Mouse (Mus musculus) MEL (cell line): ENCODE data around the gene Pla2g3.

ENCODE experiments used
- CTCF ChIP-seq, 3 experiments: IDR thresholded peaks in 2 of 3; conservative IDR thresholded peaks in 1 of 3; 2 replicates each; pipeline ENCODE4 v1.5.1; 2011 to 2012; ENCODE audit warnings: low read length in 3 of 3, low read depth in 2 of 3, mild to moderate bottlenecking in 2 of 3, improper control_type of control experiment in 1 of 3, inconsistent platforms in 1 of 3, mixed read lengths in 1 of 3, moderate library complexity in 1 of 3; ENCODE audit not compliant: control insufficient read depth in 1 of 3, insufficient read depth in 1 of 3, poor library complexity in 1 of 3, severe bottlenecking in 1 of 3
- EP300 ChIP-seq, 2 experiments: IDR thresholded peaks; 2 replicates each; pipeline ENCODE4 v1.6.1; 2011; ENCODE audit warnings: improper control_type of control experiment in 2 of 2, low read length in 2 of 2, low read depth in 1 of 2, mild to moderate bottlenecking in 1 of 2
- TBP ChIP-seq: IDR thresholded peaks from 2 replicates; pipeline ENCODE4 v1.8.0; 2011; ENCODE audit warnings: low read depth, low read length, improper control_type of control experiment

- no peak for TF ChIP-seq CTCF (IDR thresholded peaks at IDR 0.05 in 2 of 3, conservative IDR thresholded peaks at IDR 0.05 in 1 of 3; ENCODE audit: control insufficient read depth in 1 of 3, insufficient read depth in 1 of 3, low read depth in 2 of 3, low read length in 3 of 3, poor library complexity in 1 of 3, severe bottlenecking in 1 of 3)
- no peak for TF ChIP-seq TBP
- no peak for TF ChIP-seq EP300 (IDR thresholded peaks at IDR 0.05; ENCODE audit: low read depth in 1 of 2, low read length in 2 of 2)
Observed at GRCm38 (mm10) chr11:3492748-3493147, 4.7 kb downstream of the Pla2g3 start.
